Mouse (Mus musculus) heart, adult 18-20 months (tissue): ENCODE results near the gene Olfr324. TPM values are rescaled to one million over a fixed set of nuclear protein-coding genes. Genes with fewer than 3 reads are reported as not detected.
A peak's percentile ranks its signal among the peaks of the same experiment; 100 is the strongest.

ENCODE experiments used
- DNase-seq, 2 experiments: peaks; one replicate each; pipeline ENCODE4 v3.0.0; 2021 to 2022; ENCODE audit warnings: mixed read lengths in 1 of 2
- long read RNA-seq, 2 experiments: library from polyadenylated mRNA; stranded (forward); transcript quantifications; one replicate each; pipeline ENCODE4 v2.0.0; 2021
- total RNA-seq, 2 experiments: library from RNA; stranded (reverse); gene quantifications; 2 replicates each; pipeline ENCODE4 v1.2.3; 2021

Gene Olfr324
- total RNA-seq: not detected
- long read RNA-seq, experiment 1: 0 reads
- long read RNA-seq, experiment 2: 0 reads

- DNase-seq: no peak
Measured at GRCm38 (mm10) chr11:58594814-58595213, at the start of gene Olfr324. Gene Olfr324 (plus strand): TSS chr11:58595114.

- DNase-seq: no peak
Measured at GRCm38 (mm10) chr11:58546322-58546721, 48.6 kb upstream of the Olfr324 start, which contains the start of gene Olfr329-ps. Gene Olfr329-ps (minus strand): TSS chr11:58546422.

DNA sequence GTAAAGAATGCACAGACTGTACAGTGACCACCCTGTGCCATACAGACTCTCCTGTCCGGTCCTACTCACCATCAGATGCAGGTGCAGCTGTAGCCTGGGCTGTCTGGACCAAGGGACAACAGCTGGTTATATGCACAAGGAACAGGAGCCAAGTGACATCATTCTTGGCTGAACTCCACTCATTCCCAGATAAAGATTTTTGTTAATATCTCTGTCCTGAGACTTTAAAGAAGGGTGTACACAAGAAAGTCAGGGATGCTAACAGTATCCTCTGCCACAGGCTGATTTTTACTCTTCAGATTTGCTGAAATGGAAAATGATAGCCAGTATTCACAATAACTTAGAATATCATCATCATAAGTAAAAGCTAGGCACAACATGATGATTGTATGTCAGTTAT, 39.4 kb upstream of the Olfr324 start, which contains the start of gene Olfr328:
TSS of gene Olfr328 (minus strand) at position 101 of the 400 bp plus-strand sequence.
- DNase-seq: no peak

GRCm38 (mm10) chr11:58570405-58570804, 24.5 kb upstream of the Olfr324 start, which contains the start of gene Olfr224:
Gene Olfr224 (minus strand): TSS chr11:58570553.
- DNase-seq: peak; percentile 15 to 17

- DNase-seq: no peak
Measured at GRCm38 (mm10) chr11:58577430-58577829, 17.5 kb upstream of the Olfr324 start, which contains the start of gene Olfr325. Gene Olfr325 (plus strand): TSS chr11:58577730.

DNA sequence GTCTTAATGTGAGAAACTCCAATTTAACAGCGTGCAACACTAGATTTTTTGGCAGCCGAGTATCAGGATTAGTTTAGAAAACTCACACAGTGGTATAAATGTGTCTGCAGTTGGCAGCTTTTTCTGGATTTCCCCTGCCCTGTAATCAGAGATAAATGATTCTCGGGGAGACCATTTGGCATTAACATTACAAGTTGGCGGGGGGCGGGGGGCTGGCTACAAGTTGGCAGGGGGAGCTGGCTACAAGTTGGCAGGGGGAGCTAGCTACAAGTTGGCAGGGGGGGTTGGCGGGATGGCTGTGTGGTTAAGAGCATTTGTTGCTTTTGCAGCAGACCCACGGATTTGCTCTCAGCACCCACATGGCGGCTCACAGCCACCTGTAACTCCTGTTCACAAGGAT, 16.3 kb upstream of the Olfr324 start:
- no peak for DNase-seq

DNA sequence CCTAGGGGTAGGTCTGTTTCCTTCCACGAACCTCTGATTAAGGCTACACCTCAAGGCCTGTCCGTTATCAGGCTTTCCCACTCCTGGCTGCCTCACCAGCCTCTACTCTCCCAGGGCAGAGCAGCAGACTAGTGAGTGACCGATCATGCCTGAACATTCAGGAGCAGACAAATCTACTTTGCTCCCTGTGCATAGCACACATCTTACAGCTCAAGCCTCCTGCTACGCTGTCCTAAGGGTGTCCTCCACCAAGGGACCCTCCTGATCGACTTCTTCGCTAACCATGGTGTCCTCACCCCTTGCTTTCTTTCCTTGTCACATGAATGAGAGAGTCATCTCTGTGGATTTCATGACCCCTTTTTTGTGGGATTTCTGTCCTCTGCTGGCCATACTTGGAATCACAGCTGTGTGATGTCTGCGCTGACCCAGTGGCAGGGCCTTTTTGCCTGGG, 7.0 kb upstream of the Olfr324 start:
- peak; percentile 9 to 74 for DNase-seq

DNA sequence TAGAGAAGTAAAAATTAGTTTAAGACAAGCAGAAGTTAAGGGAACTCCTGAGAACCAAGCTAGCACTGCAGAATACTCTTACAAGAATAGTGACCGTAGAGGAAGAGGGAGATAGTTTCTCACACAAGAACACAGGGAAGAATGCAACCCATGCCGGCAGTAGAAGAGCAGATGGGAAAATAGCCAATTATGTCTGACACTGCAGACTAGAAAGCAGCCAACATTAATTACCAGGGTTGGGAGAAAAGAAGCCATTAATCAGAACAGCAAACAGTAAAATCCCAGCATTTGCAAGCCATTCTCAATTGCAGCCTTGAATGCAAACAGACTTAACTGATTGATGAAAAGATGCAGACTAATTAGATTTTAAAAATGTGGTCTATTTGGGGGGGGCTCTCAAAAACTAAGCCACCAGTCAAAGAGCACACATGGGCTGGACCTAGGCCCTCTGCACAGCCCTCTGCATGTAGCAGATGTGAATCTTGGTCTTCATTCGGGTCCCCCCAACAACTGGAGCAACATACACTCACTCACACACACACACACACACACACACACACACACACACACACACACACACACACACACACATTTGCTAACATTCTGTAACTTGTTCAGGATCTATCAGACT, 6.2 kb upstream of the Olfr324 start:
- DNase-seq: no peak

DNA sequence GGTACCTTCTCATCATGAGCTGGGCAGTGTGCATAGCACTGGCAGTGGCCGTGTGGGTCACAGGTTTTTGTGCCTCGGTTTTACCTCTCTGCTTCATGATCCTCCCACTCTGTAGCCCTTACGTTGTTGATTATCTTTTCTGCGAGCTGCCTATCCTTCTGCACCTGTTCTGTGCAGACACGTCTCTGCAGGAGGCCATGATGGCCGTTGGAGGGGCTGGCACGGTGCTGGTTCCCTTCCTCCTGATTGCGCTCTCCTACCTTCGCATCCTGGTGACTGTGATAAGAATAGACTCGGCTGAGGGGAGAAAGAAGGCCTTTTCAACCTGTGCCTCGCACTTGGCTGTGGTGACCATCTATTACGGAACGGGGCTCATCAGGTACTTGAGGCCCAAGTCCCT, 2.9 kb downstream of the Olfr324 start:
- no peak for DNase-seq

DNA sequence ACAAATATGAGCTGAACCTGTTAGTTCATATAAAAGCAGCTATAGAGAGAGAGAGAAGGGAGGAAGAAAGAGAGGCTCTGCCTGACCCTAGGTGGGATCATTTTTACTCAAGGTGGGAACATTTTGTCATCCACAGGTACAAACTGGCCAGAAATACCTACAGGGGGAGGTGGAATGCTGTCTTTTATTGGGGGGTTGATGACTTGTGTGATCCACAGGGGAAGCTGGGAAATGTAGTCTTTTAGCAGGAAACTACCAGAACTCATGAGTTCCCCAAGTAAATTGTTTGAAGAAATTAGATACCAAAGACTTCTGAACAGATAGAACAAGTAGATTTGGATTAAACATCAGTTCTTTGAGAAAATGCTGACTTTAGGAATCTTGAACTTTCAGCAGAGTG, 7.1 kb downstream of the Olfr324 start:
- DNase-seq: no peak

- DNase-seq: no peak
Measured at GRCm38 (mm10) chr11:58602800-58603560, 8.1 kb downstream of the Olfr324 start.

DNA sequence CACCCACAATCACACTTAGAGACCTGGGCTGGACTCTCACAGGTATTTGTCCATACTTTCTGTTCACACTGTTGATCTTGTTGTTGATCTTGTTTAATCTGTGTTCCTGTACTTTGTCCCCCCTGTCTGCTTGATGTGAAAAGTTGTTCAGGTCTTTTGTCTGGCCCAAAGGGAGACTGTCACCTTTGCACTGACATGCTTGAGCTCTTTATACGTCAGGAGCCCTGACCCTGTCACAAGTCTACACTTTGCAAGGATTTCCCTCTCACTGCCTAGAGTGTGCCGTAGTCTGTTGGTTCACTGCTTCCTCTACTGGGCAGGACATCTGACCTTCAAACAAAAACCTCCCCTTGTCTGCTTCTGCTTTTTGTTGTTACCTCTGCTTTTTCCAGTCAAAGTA, 9.8 kb downstream of the Olfr324 start:
- DNase-seq: no peak

DNA sequence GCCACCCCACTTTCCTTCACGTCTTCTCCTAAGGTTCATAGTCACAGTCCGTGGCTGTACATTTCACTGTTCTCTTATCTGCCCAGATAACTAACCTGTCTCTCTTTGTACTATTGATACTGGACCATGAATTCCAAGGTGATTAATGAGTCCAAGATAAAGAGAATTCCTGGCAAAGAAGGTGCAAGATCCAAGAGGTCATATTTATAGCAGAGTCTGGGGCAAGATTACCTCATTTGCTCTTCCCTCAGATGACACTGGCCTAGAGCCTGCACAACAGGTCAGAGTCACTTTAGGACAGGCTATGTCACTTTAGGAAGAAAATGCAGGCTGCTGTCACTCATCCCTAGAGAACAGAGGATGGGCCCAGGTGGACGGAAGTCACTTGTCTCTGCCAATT, 10.3 kb downstream of the Olfr324 start:
- peak; percentile 34 to 44 for DNase-seq

DNA sequence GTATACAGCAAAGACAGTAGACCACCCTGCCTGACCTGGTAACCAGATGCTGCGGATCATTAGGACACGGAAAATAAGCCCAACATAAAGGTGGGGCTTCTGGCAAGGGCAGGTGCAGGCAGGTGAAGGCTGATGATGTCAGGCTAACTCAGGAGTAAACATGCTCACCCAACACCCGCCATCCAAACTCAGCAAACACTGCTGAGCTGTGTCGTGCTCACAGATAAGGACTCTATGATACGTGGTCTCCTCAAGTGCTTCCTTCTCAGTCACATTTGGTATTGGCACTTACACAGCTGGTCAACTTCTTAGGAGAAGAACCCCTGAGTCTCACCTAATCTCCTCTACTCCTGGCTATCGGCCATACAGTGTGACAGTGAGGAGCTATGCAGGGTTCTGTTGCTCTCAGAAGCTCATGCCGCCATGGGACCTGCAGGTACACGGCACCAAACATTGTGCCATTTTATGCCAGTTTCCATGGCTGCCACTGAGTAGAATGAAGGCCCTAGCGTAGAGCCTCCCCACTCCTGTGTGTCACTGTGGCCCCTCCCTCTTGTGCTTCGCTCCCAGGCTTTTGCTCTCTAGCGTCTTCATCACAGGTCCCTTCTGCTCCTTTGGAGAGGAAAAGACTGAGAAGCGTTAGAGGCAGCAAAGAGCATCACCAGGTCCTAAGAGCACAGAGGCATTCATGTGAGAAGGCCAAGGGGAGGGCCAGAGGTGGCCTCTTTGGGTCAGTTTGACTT, 11.4 kb downstream of the Olfr324 start:
- no peak for DNase-seq

GRCm38 (mm10) chr11:58607030-58607429, 12.1 kb downstream of the Olfr324 start:
- no peak for DNase-seq

- DNase-seq: no peak
Measured at GRCm38 (mm10) chr11:58613359-58613758, 18.4 kb downstream of the Olfr324 start.

- no peak for DNase-seq
Measured at GRCm38 (mm10) chr11:58614526-58614925, 19.6 kb downstream of the Olfr324 start.

GRCm38 (mm10) chr11:58615975-58616374, 21.1 kb downstream of the Olfr324 start, which contains the start of gene 2210407C18Rik:
Gene 2210407C18Rik (minus strand): TSS chr11:58616075.
- DNase-seq: no peak

DNA sequence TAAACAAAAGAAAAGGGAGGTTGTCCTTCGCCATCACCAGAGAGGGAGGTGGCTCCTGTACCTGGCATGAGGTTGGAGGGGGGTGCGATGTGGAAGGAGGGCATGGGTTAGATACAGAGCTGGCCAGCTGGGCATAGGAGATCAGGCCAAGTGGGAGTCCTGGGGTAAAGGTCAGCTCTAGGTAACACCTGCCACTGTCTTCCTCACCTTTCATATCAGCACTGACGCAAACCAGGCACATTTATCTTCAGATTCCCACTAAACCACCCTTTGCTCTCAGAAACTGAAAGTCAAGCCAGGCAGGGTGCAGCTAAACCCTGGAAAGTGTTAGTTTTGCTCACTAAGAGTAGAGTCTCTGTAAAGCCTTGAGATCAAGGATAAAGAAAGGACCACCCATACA, 23.5 kb downstream of the Olfr324 start:
- peak in 1 of 2 experiments; percentile 16 for DNase-seq

- no peak for DNase-seq
Measured at GRCm38 (mm10) chr11:58618793-58619192, 23.9 kb downstream of the Olfr324 start.

- DNase-seq: no peak
Measured at GRCm38 (mm10) chr11:58626146-58626545, 31.2 kb downstream of the Olfr324 start.

DNA sequence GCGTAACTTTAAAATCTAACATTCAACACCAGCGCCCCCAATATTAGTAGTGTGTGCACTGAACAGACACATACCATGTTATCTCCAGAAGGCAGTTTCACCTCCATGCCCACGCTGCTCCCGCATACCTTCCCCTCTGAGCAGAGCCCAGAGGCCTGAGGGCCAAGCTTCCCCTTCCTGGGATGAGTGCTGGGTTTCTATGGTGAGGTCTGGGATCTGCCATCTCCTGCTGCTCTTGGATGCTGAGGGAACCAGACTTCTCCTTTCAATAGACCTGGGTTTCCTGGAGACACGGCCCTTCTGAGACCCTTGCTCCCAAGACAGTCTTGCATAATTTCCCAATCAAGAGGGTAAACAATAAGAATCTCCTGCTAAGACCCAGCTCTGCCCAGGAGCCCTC, 35.5 kb downstream of the Olfr324 start, which contains the start of gene Olfr323:
TSS of gene Olfr323 (minus strand) at position 101 of the 400 bp plus-strand sequence.
- no peak for DNase-seq
